Mouse (Mus musculus) MEL (cell line): ENCODE measurements at regions not wholly inside any gene's neighbourhood (a gene's known extent, or its start where the extent isn't known, plus 50 kb on each side); places are given as distances from the start of the nearest gene placed in this dataset.

Source experiments
- CHD1 ChIP-seq: IDR thresholded peaks from 2 replicates; pipeline ENCODE4 v1.6.1; 2012; ENCODE audit warnings: low read depth, mild to moderate bottlenecking, inconsistent platforms, low read length, improper control_type of control experiment
- CTCF ChIP-seq, 3 experiments: IDR thresholded peaks in 2 of 3; conservative IDR thresholded peaks in 1 of 3; 2 replicates each; pipeline ENCODE4 v1.5.1; 2011 to 2012; ENCODE audit warnings: low read length in 3 of 3, low read depth in 2 of 3, mild to moderate bottlenecking in 2 of 3, improper control_type of control experiment in 1 of 3, inconsistent platforms in 1 of 3, mixed read lengths in 1 of 3, moderate library complexity in 1 of 3; ENCODE audit not compliant: control insufficient read depth in 1 of 3, insufficient read depth in 1 of 3, poor library complexity in 1 of 3, severe bottlenecking in 1 of 3
- EP300 ChIP-seq, 2 experiments: IDR thresholded peaks; 2 replicates each; pipeline ENCODE4 v1.6.1; 2011; ENCODE audit warnings: improper control_type of control experiment in 2 of 2, low read length in 2 of 2, low read depth in 1 of 2, mild to moderate bottlenecking in 1 of 2
- GABPA ChIP-seq: IDR thresholded peaks from 2 replicates; pipeline ENCODE4 v1.6.1; 2012; ENCODE audit warnings: low read depth, mild to moderate bottlenecking, inconsistent platforms, low read length, improper control_type of control experiment, moderate library complexity
- HCFC1 ChIP-seq: IDR thresholded peaks from 2 replicates; pipeline ENCODE4 v1.6.1; 2012; ENCODE audit warnings: low read depth, mild to moderate bottlenecking, inconsistent platforms, low read length, improper control_type of control experiment, moderate library complexity
- MAX ChIP-seq: IDR thresholded peaks from 2 replicates; pipeline ENCODE4 v1.6.1; 2011; ENCODE audit warnings: low read length, improper control_type of control experiment
- MEF2A ChIP-seq: IDR thresholded peaks from 2 replicates; pipeline ENCODE4 v1.6.1; 2014; ENCODE audit warnings: low read depth, mild to moderate bottlenecking, inconsistent platforms, low read length, improper control_type of control experiment; ENCODE audit not compliant: poor library complexity, insufficient replicate concordance, severe bottlenecking; ENCODE audit errors: extremely low read depth
- NELFE ChIP-seq: IDR thresholded peaks from 2 replicates; pipeline ENCODE4 v1.6.1; 2011; ENCODE audit warnings: low read depth, low read length, improper control_type of control experiment
- POLR2A ChIP-seq, 2 experiments: IDR thresholded peaks; 2 replicates each; pipeline ENCODE4 v1.6.1; 2011 to 2012; ENCODE audit warnings: low read length in 2 of 2, mild to moderate bottlenecking in 2 of 2, control low read depth in 1 of 2, improper control_type of control experiment in 1 of 2, low read depth in 1 of 2, moderate library complexity in 1 of 2; ENCODE audit not compliant: control insufficient read depth in 1 of 2, insufficient read depth in 1 of 2, poor library complexity in 1 of 2
- POLR2AphosphoS2 ChIP-seq: IDR thresholded peaks from 2 replicates; pipeline ENCODE4 v1.6.1; 2011; ENCODE audit warnings: low read length, improper control_type of control experiment
- RCOR1 ChIP-seq: IDR thresholded peaks from 2 replicates; pipeline ENCODE4 v1.6.1; 2012; ENCODE audit warnings: low read depth, mild to moderate bottlenecking, inconsistent platforms, low read length, improper control_type of control experiment
- SIN3A ChIP-seq: IDR thresholded peaks from 2 replicates; pipeline ENCODE4 v1.6.1; 2012; ENCODE audit warnings: low read length, improper control_type of control experiment, inconsistent platforms
- TBP ChIP-seq: IDR thresholded peaks from 2 replicates; pipeline ENCODE4 v1.8.0; 2011; ENCODE audit warnings: low read depth, low read length, improper control_type of control experiment

DNA sequence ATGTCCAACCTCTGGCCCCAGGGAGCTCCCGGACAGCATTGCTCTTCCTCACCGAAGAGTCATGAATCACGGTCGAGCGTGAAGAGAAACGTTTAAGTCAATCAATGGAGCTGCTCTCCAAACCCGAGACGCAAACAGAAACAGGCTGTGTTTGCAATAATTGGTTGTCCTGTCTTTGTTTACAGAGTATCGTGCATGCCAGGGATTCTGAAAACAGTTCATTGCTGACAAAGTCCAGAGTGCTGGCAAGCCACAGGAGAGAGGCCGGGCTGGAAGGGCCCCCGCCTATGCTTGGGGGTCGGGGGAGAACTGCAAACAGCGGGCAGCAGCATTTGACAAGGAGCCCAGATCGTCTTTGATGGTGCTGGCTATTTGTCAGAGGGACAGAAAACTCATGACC lies 292.4 kb upstream of the Rpl38 start:
- no peak for TF ChIP-seq GABPA
- TF ChIP-seq EP300 (IDR thresholded peaks at IDR 0.05; ENCODE audit: low read depth in 1 of 2, low read length in 2 of 2) = no peak
- TF ChIP-seq MEF2A = no peak
- no peak for TF ChIP-seq POLR2A (IDR thresholded peaks at IDR 0.05; ENCODE audit: control insufficient read depth in 1 of 2, insufficient read depth in 1 of 2, low read depth in 1 of 2, low read length in 2 of 2, poor library complexity in 1 of 2)
- TF ChIP-seq CTCF (IDR thresholded peaks at IDR 0.05 in 2 of 3, conservative IDR thresholded peaks at IDR 0.05 in 1 of 3; ENCODE audit: control insufficient read depth in 1 of 3, insufficient read depth in 1 of 3, low read depth in 2 of 3, low read length in 3 of 3, poor library complexity in 1 of 3, severe bottlenecking in 1 of 3) = no peak
- no peak for TF ChIP-seq MAX
- TF ChIP-seq POLR2AphosphoS2 = no peak
- TF ChIP-seq NELFE = no peak
- TF ChIP-seq RCOR1 = no peak
- TF ChIP-seq HCFC1 = no peak
- TF ChIP-seq TBP = no peak
- no peak for TF ChIP-seq SIN3A
- no peak for TF ChIP-seq CHD1
